Mouse (Mus musculus) left cerebral cortex, postnatal 36 days (tissue): Measurements from ENCODE around the gene Kalrn. TPM values are rescaled to one million over a fixed set of nuclear protein-coding genes. Genes with fewer than 3 reads are reported as not detected.
"Not testable (repeated sequence)": the region's sequence is repeated elsewhere in the genome, so short reads cannot be mapped to it uniquely, and the experiment has no call there.

ENCODE experiments used
- DNase-seq, 2 experiments: peaks; one replicate each; pipeline ENCODE4 v3.0.0; 2021 to 2022; ENCODE audit warnings: low spot score in 2 of 2, mixed read lengths in 1 of 2
- intact Hi-C: fragments of 180-260 bp; cut with DNase I; formaldehyde crosslinking; loops from one replicate; pipeline ENCODE4 v1.15.1; 2025
- total RNA-seq, 2 experiments: library from RNA; stranded (reverse); gene quantifications; 2 replicates each; pipeline ENCODE4 v1.2.3; 2021

Kalrn gene
- total RNA-seq, 2 experiments from 2014 or later: 564 to 585 TPM

DNA sequence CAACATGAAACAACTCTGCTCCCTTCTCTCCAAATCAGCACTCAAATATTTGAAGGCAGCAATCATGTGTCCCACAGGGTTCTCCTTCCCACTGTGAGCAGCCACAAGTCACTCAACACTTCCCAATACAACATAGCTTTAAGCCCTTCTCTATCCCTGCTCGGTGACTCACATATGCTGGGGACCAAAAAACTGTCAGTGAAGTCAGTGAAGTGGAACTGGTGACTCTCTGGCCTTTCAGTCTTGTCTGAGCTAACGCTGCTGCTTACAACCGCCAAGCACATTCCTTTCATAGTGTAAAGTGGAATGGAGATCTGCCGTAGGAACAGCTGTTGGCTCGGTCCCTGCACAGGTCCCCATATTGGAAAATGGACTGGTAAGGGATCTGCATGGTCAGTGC is 241.7 kb downstream of the Kalrn start:
- no peak for DNase-seq
- intact Hi-C loops: no loop called here

DNA sequence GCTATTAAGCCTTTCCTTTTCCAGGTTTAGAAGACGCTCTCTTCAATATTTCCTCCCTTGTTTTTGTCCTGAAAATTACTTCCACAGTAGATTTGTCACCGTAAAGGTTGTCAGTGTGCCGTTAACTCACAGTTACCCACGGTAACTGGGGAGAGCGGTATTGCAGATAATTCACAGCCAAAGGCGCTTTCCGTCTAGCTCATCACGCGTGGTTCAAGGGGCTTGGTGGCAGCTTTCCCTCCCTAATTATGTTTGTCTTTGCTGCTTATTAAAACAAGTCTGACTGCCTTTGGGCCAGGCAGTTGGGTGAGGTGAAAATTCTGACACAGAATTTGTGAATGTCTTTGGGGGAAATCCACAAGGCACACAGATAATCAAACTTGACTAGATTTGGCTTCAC is 243.5 kb downstream of the Kalrn start:
- no peak for DNase-seq
- intact Hi-C loops: no loop called here

DNA sequence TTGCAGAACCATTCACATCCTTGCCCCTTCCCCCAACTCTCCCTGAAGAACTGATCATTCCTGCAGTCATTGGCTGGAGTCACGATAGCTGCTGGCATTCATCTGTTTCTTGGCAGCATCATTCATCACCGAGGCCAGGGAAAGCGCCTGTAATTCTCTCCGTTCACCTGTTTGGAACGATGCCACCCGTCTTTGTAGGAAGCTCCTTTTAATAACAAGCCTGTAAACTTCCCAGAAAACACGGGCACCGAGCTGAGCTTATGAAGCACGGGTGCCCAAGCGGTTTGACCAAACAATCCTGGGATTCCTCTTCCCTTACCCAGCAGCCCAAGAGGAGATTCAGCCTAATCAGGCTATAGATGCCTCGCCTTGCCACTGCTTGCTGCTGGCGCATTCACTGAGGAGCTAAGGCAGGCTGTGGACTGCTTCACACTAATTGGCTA is 243.9 kb downstream of the Kalrn start:
- intact Hi-C loops: no loop called here
- no peak for DNase-seq

- intact Hi-C loops: no loop called here
- DNase-seq: no peak
Observed at GRCm38 (mm10) chr16:34327890-34328289, 245.4 kb downstream of the Kalrn start.

DNA sequence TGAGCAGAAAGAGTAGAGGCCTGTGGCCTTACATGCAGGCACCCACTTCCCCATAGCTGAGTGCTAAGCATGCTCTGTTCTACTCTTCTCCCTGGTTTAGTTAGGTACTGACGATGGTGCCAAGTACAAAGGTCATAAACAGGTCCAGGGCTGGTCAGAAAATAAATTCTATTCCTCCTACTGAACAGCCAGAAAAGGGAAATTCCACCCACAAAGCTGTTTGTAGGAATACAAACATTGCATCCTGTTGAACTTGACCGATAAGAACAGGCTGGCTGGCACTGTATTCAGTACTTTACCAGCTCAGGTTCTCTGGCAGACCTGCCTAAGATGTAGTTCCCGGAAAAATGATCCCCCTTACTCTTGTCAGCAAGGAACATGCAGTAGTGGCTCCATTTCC is 247.5 kb downstream of the Kalrn start:
- no peak for DNase-seq
- intact Hi-C loops: no loop called here

- intact Hi-C loops: no loop called here
- no peak for DNase-seq
Observed at GRCm38 (mm10) chr16:34325161-34325560, 248.2 kb downstream of the Kalrn start.

- intact Hi-C loops: no loop called here
Observed at GRCm38 (mm10) chr16:34324735-34325134, 248.6 kb downstream of the Kalrn start.

GRCm38 (mm10) chr16:34323496-34323895 is 249.8 kb downstream of the Kalrn start:
- intact Hi-C loops: no loop called here
- no peak for DNase-seq

More at GRCm38 (mm10) chr16:34324735-34325134, 248.6 kb downstream of the Kalrn start:
- DNase-seq: no peak

GRCm38 (mm10) chr16:34322546-34322945 is 250.8 kb downstream of the Kalrn start:
- intact Hi-C loops: no loop called here
- no peak for DNase-seq

DNA sequence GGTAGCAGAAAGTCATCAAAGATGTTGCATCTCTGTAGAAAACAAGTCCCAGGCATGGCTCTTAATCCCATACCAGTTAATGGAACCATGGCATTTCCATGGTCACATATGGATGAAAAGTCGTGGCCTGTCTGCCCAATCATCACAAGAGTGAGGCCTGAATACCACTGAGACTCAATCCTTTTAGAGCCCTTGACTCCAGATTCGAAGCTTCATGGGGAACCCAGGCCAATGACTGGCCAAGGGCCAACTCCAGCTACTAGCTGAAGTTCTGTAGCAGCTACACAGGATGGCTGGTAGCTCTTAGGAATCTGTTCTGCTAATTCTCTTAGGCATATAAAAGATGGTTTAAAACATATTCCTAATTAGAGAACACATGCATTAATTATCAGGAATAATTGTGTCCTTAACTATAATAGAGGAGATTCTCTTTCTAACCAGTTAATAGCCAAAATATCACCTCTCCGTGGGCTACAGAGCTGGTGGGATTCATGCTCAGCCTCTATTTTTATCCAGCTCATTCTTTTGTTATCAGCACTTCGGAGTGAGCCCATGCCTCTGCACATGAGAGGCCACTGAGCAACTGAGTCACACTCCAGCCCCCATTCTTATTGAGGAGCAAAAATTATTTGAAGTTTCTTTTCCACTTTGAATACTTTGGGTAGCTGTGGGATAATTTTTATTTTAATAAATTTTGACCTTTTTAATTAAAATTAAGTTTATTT is 252.1 kb downstream of the Kalrn start:
- intact Hi-C loops: no loop called here

DNA sequence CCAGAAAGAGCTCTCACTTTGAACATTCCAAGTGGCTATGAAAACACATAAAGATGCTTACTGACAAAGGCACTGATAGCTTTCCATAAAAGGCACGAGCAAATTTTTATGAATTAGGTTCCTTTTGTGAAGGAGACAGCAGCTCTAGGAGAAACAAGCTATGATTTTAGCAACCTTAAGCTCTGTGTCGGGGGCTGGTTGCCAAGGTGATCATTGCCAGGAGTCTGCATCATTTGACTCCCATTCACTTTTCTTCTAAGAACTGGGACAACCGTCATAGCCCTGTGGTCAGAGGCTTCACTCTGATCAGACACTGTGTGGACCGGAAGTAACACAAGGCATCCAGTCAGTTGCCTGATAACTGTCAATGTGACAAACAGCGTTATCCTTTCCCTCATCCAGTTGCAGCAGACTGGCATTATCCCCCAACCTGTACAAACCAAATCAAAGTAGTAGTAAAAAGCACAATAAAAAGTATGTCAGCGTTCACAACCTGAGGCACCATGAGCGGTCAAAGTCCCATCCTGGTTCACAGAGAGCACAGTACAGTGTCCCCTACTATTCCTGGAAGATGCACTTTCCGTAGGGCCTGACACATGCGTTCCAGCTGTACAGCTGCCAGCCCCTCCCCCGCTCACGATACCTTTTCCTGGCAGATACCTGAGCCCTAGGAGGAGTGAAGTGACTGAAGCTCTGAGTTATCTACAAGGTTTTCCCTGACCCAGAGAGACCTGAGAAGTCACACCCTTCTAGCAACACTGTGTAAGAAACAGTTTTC is 253.1 kb downstream of the Kalrn start:
- DNase-seq: no peak
- intact Hi-C loops: no loop called here

More for the DNA sequence above, 252.1 kb downstream of the Kalrn start:
- DNase-seq: no peak

DNA sequence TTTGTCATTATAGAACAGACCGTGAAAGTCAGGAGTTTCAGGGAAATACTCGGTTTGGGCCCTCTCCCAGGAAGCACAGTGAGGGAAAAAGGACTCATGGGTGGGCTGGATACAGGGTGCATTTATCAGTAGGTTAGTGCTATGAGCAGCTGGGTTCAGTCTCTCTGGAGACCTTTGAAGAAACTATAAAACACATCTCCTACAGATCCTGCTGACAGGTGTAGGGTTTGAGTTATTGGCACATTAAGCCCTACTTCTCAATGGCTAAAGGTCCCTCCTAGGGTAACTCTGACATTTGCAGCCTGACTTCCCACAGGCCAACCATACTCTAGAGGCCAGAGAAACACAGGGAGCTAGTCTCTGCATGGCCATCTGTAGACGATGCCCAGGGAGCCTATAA is 256.2 kb downstream of the Kalrn start:
- DNase-seq: no peak
- intact Hi-C loops: loop anchor here (10.0 kb wide), 1 partner anchor 388 kb away; no protein-coding TSS in a partner anchor

GRCm38 (mm10) chr16:34316253-34316652 is 257.1 kb downstream of the Kalrn start:
- intact Hi-C loops: loop anchor here (10.0 kb wide), 1 partner anchor 389 kb away; no protein-coding TSS in a partner anchor
- DNase-seq: no peak

- intact Hi-C loops: loop anchor here (10.0 kb wide), 1 partner anchor 391 kb away; no protein-coding TSS in a partner anchor
- no peak for DNase-seq
Observed at GRCm38 (mm10) chr16:34314071-34314470, 259.3 kb downstream of the Kalrn start.

- intact Hi-C loops: loop anchor here (10.0 kb wide), 1 partner anchor 393 kb away; no protein-coding TSS in a partner anchor
- DNase-seq: no peak
Observed at GRCm38 (mm10) chr16:34311577-34311976, 261.8 kb downstream of the Kalrn start.

DNA sequence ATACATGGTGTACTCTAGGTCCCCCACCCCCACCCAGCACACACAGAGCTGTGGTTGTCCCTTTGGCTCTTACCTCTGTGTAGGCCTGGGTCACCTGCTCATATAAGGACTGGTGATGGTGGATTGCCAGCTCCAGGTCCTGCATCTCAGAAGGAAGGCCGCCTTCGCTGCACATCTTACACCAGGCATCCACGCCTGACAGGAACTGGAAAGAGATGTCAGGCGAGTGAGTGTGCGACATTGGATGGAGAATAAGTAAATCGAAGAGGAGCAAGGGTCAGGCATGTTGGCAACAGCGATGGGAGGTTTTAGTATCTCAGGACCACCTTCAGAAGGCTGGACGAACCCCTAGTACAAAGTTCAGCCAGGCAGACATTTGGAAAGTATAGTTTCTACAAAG is 263.0 kb downstream of the Kalrn start:
- no peak for DNase-seq
- intact Hi-C loops: loop anchor here (10.0 kb wide), 1 partner anchor 394 kb away; no protein-coding TSS in a partner anchor

- intact Hi-C loops: no loop called here
Observed at GRCm38 (mm10) chr16:34308324-34308723, 265.0 kb downstream of the Kalrn start.

DNA sequence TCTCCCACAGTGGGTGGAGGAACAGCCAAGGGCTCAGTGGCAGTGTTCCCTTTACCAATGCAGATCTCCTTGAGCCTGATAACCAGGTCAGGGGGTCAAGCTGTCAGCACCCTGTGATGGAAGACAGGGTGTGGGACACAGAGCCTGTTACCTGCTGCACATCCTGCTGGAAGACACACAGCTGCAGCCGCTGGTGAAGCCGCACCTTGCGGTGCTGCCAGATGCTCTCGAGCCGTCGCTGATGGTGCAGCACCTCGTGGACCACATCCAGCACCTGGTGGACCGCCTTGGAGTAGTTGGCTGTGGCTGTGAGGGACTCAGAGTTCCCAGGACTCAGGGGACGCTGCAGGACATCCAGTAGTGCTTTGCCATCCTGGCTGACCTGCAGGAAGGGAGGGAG is 265.9 kb downstream of the Kalrn start:
- no peak for DNase-seq
- intact Hi-C loops: no loop called here

More at GRCm38 (mm10) chr16:34308324-34308723, 265.0 kb downstream of the Kalrn start:
- no peak for DNase-seq

DNA sequence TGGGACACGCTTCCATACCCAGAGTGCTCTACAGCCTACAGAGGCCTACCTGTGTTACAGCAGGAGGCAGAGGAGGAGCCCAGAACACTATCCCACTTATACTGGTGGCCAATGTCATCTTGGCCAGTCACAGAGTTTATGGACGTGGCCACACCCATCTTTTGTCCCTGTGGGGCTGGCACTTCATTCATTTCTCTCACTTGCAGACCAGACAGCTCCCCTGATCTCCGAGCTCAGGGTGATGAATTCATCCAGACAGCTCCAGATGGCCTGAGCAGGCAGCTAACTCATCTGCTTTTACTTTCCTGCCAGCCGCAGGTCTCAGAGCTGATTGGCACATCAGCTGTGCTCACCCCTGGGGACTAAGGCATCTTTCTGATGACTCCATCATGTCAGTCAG is 267.7 kb downstream of the Kalrn start:
- intact Hi-C loops: no loop called here
- DNase-seq: no peak

DNA sequence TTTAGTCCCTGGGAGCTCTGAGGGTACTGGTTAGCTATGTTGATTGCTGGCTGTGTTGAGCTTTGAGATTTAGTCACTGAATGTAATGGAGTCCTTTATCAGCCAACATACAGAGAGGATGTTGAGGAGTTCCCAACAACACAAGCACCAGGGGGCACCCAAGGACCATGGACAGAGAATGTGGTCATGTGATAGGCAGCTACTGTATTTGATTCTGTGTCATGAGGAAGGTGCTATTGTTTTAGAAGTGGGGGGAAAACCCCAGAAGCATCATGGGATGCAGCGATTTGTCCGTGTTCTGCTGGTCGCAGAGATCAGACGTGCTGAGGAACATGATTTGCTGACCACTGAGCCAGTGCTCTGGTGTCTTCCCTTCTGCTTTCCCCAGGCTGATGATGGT is 269.5 kb downstream of the Kalrn start:
- DNase-seq, intact Hi-C loops: not testable (repeated sequence)

DNA sequence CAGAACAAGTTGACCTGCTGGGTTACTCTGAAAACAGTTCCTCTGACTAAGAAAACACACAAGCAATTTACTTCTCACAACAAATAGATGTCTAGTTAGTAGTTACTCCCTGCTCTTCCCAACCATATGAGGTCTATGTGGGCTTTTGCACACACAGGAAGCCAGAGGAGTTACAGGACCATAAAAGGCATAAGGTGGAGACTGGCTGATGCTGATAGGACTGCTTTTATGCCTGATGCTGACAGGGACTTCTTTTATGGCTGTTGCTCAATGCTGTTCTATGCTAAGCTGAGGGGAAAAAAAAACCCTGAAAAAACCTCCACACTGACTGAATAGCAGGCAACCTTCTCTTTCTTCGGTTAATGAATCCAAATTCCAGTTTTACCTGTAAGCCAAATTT is 270.8 kb downstream of the Kalrn start:
- no peak for DNase-seq
- intact Hi-C loops: no loop called here
